Mouse (Mus musculus) CH12.LX (cell line): ENCODE data around the gene Nup62. TPM values are rescaled to one million over a fixed set of nuclear protein-coding genes. Genes with fewer than 3 reads are reported as not detected.

Experiments
- DNase-seq: peaks from one replicate; pipeline ENCODE4 v3.0.0-alpha.2; 2013; ENCODE audit errors: extremely low read depth
- H3K27ac ChIP-seq: 2 replicates; pipeline ENCODE4 v1.5.1; 2012; ENCODE audit warnings: low read depth, mild to moderate bottlenecking, control low read depth, moderate library complexity; ENCODE audit not compliant: insufficient read depth
- H3K27me3 ChIP-seq: replicated peaks from 2 replicates; pipeline ENCODE3; 2012; ENCODE audit warnings: inconsistent platforms
- H3K36me3 ChIP-seq, 2 experiments: replicated peaks in 1 of 2; 2 replicates each; pipeline versions ENCODE3 to v1.6.1; 2012; ENCODE audit warnings: inconsistent platforms in 1 of 2, low read length in 1 of 2, mild to moderate bottlenecking in 1 of 2, mixed read lengths in 1 of 2, moderate library complexity in 1 of 2; ENCODE audit not compliant: control insufficient read depth in 1 of 2, insufficient read depth in 1 of 2
- H3K4me1 ChIP-seq, 2 experiments: 2 replicates each; pipeline ENCODE4 v1.6.1; 2012; ENCODE audit warnings: inconsistent platforms in 1 of 2, moderate library complexity in 1 of 2; ENCODE audit not compliant: insufficient read depth in 2 of 2, control insufficient read depth in 1 of 2
- H3K4me2 ChIP-seq: 2 replicates; pipeline ENCODE4 v1.6.1; 2012; ENCODE audit warnings: low read depth, mild to moderate bottlenecking, control low read depth; ENCODE audit not compliant: poor library complexity, insufficient read depth, severe bottlenecking
- H3K4me3 ChIP-seq, 3 experiments: fragments of 150-350 bp in 1 of 3; sonication (generic) in 1 of 3; replicated peaks in 1 of 3; 2 replicates each; pipeline versions ENCODE3 to v1.5.1; 2011 to 2012; ENCODE audit warnings: low read depth in 2 of 3, low read length in 2 of 3, mild to moderate bottlenecking in 2 of 3, moderate library complexity in 2 of 3, control low read depth in 1 of 3, improper control_type of control experiment in 1 of 3, inconsistent platforms in 1 of 3, mixed read lengths in 1 of 3; ENCODE audit not compliant: poor library complexity in 1 of 3
- H3K79me2 ChIP-seq: replicated peaks from 2 replicates; pipeline ENCODE4 v1.6.1; 2012; ENCODE audit warnings: mild to moderate bottlenecking, moderate library complexity; ENCODE audit not compliant: control insufficient read depth, poor library complexity, insufficient read depth, severe bottlenecking; ENCODE audit errors: extremely low read depth
- H3K9ac ChIP-seq: 2 replicates; pipeline ENCODE4 v1.6.1; 2012; ENCODE audit warnings: low read depth, mild to moderate bottlenecking, control low read depth, moderate library complexity; ENCODE audit not compliant: insufficient read depth
- H3K9me3 ChIP-seq: replicated peaks from 2 replicates; pipeline ENCODE3; 2012; ENCODE audit warnings: low read length, inconsistent platforms, mixed read lengths
- CHD1 ChIP-seq: IDR thresholded peaks from 2 replicates; pipeline ENCODE4 v1.6.1; 2012; ENCODE audit warnings: low read depth, low read length, improper control_type of control experiment, inconsistent platforms
- MAFK ChIP-seq: IDR thresholded peaks from 2 replicates; pipeline ENCODE4 v1.6.1; 2011; ENCODE audit warnings: low read length, improper control_type of control experiment; ENCODE audit not compliant: insufficient replicate concordance
- MYC ChIP-seq: IDR thresholded peaks from 2 replicates; pipeline ENCODE4 v1.6.1; 2011; ENCODE audit warnings: low read depth, mild to moderate bottlenecking, improper control_type of control experiment, low read length
- NRF1 ChIP-seq: IDR thresholded peaks from 2 replicates; pipeline ENCODE4 v1.6.1; 2014; ENCODE audit warnings: low read depth, mild to moderate bottlenecking, inconsistent platforms, low read length, improper control_type of control experiment, moderate library complexity
- PAX5 ChIP-seq: IDR thresholded peaks from 2 replicates; pipeline ENCODE4 v1.6.1; 2012; ENCODE audit warnings: low read length, inconsistent platforms, mixed read lengths
- POLR2A ChIP-seq: IDR thresholded peaks from 2 replicates; pipeline ENCODE4 v1.6.1; 2011; ENCODE audit warnings: low read depth, mild to moderate bottlenecking, improper control_type of control experiment, low read length
- POLR2AphosphoS2 ChIP-seq: IDR thresholded peaks from 2 replicates; pipeline ENCODE4 v1.6.1; 2011; ENCODE audit warnings: low read depth, low read length, improper control_type of control experiment
- RAD21 ChIP-seq: IDR thresholded peaks from 2 replicates; pipeline ENCODE4 v1.6.1; 2011; ENCODE audit warnings: low read depth, mild to moderate bottlenecking, low read length, improper control_type of control experiment, moderate library complexity
- SIN3A ChIP-seq: IDR thresholded peaks from 2 replicates; pipeline ENCODE4 v1.6.1; 2012; ENCODE audit warnings: low read length, improper control_type of control experiment, inconsistent platforms
- UBTF ChIP-seq: IDR thresholded peaks from 2 replicates; pipeline ENCODE4 v1.6.1; 2012; ENCODE audit warnings: low read depth, mild to moderate bottlenecking, inconsistent platforms, low read length, improper control_type of control experiment, moderate library complexity
- ZMIZ1 ChIP-seq: IDR thresholded peaks from 2 replicates; pipeline ENCODE4 v1.6.1; 2012; ENCODE audit warnings: low read depth, mild to moderate bottlenecking, inconsistent platforms, low read length, improper control_type of control experiment
- dilution Hi-C: fragments of 300-500 bp; cut with MboI; formaldehyde crosslinking; loops from 2 replicates; pipeline ENCODE4 v1.14.3; 2020; ENCODE audit warnings: low sequenced_read_pairs; ENCODE audit not compliant: extremely low pct_unique_long_range_greater_than_20kb, extremely low pct_ligation_motif_present
- in situ Hi-C: fragments of 300-500 bp; cut with MboI; formaldehyde crosslinking; loops from 3 replicates; pipeline ENCODE4 v1.14.3; 2019; ENCODE audit warnings: low sequenced_read_pairs, low pct_ligation_motif_present, low pct_unique_long_range_greater_than_20kb, mixed read lengths
- polyA plus RNA-seq: library from polyadenylated mRNA; unstranded; fragments of >175 nt; gene quantifications from 2 replicates; pipeline ENCODE4 v1.2.1, GENCODE M21; 2012; ENCODE audit warnings: low read depth; ENCODE audit not compliant: insufficient read length
- total RNA-seq, 2 experiments: library from RNA; depleted of rRNA; stranded (reverse); fragments of 300-350 nt in 1 of 2; fragments of >200 nt in 1 of 2; gene quantifications; 2 replicates each; pipeline ENCODE4 v1.2.3; 2012 to 2014

Gene Nup62
- total and polyA plus RNA-seq, 3 experiments, result 93.3 to 151 (median 101) TPM

GRCm38 (mm10) chr7:44826771-44827170, 10.9 kb downstream of the Nup62 start:
- no peaks in the 10 kb centered on the region for H3K27me3 ChIP-seq
- H3K9ac ChIP-seq, result no peak overlapping the region
- in situ Hi-C loops, result no loop called here
- H3K9me3 ChIP-seq, result no peaks in the 10 kb centered on the region
- no peak for DNase-seq
- H3K36me3 ChIP-seq, result peaks cover 51 to 86% of the 10 kb centered on the region in 2 experiments
- H3K79me2 ChIP-seq, result peaks cover 96% of the 10 kb centered on the region
- H3K4me3 ChIP-seq, result no peak overlapping the region
- no peak overlapping the region for H3K4me2 ChIP-seq
- no peak overlapping the region; the same call in 1 of the 2 replicates for H3K27ac ChIP-seq
- dilution Hi-C loops, result no loop called here
- peaks cover 39 to 93% of the 10 kb centered on the region in 2 experiments for H3K4me1 ChIP-seq
- TF ChIP-seq UBTF, result no peak
- TF ChIP-seq MYC, result no peak
- TF ChIP-seq POLR2A, result peak; percentile 18; the same call in 1 of the 2 replicates
- TF ChIP-seq CHD1, result no peak
- TF ChIP-seq ZMIZ1, result 0 out of 2 replicates have a peak, but pooled peaks have one; percentile 38
- TF ChIP-seq POLR2AphosphoS2, result no peak

- no peak for DNase-seq
- in situ Hi-C loops, result no loop called here
- TF ChIP-seq PAX5 (no peak), ZMIZ1 (no peak)
- TF ChIP-seq, all 38 proteins: peak for 0
These were observed 12.8 kb downstream of the Nup62 start for GRCm38 (mm10) chr7:44828706-44829105.

GRCm38 (mm10) chr7:44832763-44833162, 16.9 kb downstream of the Nup62 start:
- H3K27ac ChIP-seq, result peak overlapping the region; percentile 50
- no peak for DNase-seq
- H3K4me2 ChIP-seq, result 0 out of 2 replicates have a peak overlapping the region, but pooled peaks have one; percentile 12
- H3K9me3 ChIP-seq, result peaks cover 3% of the 10 kb centered on the region
- dilution Hi-C loops (no loop called here), in situ Hi-C loops (no loop called here)
- H3K4me3 ChIP-seq, result peak overlapping the region in 1 of 3 experiments; percentile 17
- peaks cover 60% of the 10 kb centered on the region for H3K79me2 ChIP-seq
- no peak for TF ChIP-seq NRF1
- TF ChIP-seq MAFK, result no peak
- TF ChIP-seq POLR2A, result peak; percentile 27; the same call in 1 of the 2 replicates
- TF ChIP-seq SIN3A, result no peak
- no peak for TF ChIP-seq RAD21
- H3K9ac ChIP-seq, result no peak overlapping the region; the same call in 1 of the 2 replicates
- peaks cover 42 to 96% of the 10 kb centered on the region in 2 experiments for H3K4me1 ChIP-seq
- peaks cover 46 to 66% of the 10 kb centered on the region in 2 experiments for H3K36me3 ChIP-seq
- H3K27me3 ChIP-seq, result no peaks in the 10 kb centered on the region

More at GRCm38 (mm10) chr7:44828706-44829105, 12.8 kb downstream of the Nup62 start:
- Histone ChIP-seq H3K4me1 (peaks cover 41 to 98% of the 10 kb centered on the region in 2 experiments), H3K4me2 (no peak overlapping the region), H3K9ac (no peak overlapping the region), H3K36me3 (peaks cover 58 to 84% of the 10 kb centered on the region in 2 experiments), H3K27ac (no peak overlapping the region), H3K4me3 (no peak overlapping the region), H3K79me2 (peaks cover 92% of the 10 kb centered on the region), H3K27me3 (no peaks in the 10 kb centered on the region), H3K9me3 (no peaks in the 10 kb centered on the region)
- dilution Hi-C loops, result no loop called here
